Mouse (Mus musculus): ENCODE measurements around the gene Runx2.

Runx2 gene

GRCm38 (mm10) chr17:44623271-44623670 is 191.3 kb downstream of the Runx2 start:
- DNase-seq (ENCODE audit: low spot score in 2 of 2): no peak

GRCm38 (mm10) chr17:44620456-44620855 is 194.1 kb downstream of the Runx2 start:
- no peak for DNase-seq (ENCODE audit: low spot score in 2 of 2)

- DNase-seq (ENCODE audit: low spot score in 2 of 2): no peak
Observed at GRCm38 (mm10) chr17:44618691-44619090, 195.9 kb downstream of the Runx2 start.

- DNase-seq (ENCODE audit: low spot score in 2 of 2): no peak
Observed at GRCm38 (mm10) chr17:44618175-44618574, 196.4 kb downstream of the Runx2 start.

GRCm38 (mm10) chr17:44617741-44618140 is 196.9 kb downstream of the Runx2 start:
- DNase-seq (ENCODE audit: low spot score in 2 of 2): no peak

- DNase-seq (ENCODE audit: low spot score in 2 of 2): no peak
Observed at GRCm38 (mm10) chr17:44613716-44614715, 200.6 kb downstream of the Runx2 start.

GRCm38 (mm10) chr17:44612641-44613040 is 202.0 kb downstream of the Runx2 start:
- DNase-seq (ENCODE audit: low spot score in 2 of 2): no peak

GRCm38 (mm10) chr17:44612002-44612401 is 202.6 kb downstream of the Runx2 start:
- no peak for DNase-seq (ENCODE audit: low spot score in 2 of 2)

- DNase-seq (ENCODE audit: low spot score in 2 of 2): no peak
Observed at GRCm38 (mm10) chr17:44611543-44611942, 203.1 kb downstream of the Runx2 start.

GRCm38 (mm10) chr17:44610828-44611227 is 203.8 kb downstream of the Runx2 start:
- DNase-seq (ENCODE audit: low spot score in 2 of 2): no peak

GRCm38 (mm10) chr17:44609897-44610641 is 204.5 kb downstream of the Runx2 start:
- no peak for DNase-seq (ENCODE audit: low spot score in 2 of 2)

- no peak for DNase-seq (ENCODE audit: low spot score in 2 of 2)
Observed at GRCm38 (mm10) chr17:44609356-44609755, 205.2 kb downstream of the Runx2 start.

GRCm38 (mm10) chr17:44608907-44609306 is 205.7 kb downstream of the Runx2 start:
- no peak for DNase-seq (ENCODE audit: low spot score in 2 of 2)

GRCm38 (mm10) chr17:44607383-44607782 is 207.2 kb downstream of the Runx2 start:
- no peak for DNase-seq (ENCODE audit: low spot score in 2 of 2)

- no peak for DNase-seq (ENCODE audit: low spot score in 2 of 2)
Observed at GRCm38 (mm10) chr17:44606245-44606644, 208.4 kb downstream of the Runx2 start.

GRCm38 (mm10) chr17:44605749-44606148 is 208.8 kb downstream of the Runx2 start:
- no peak for DNase-seq (ENCODE audit: low spot score in 2 of 2)

- no peak for DNase-seq (ENCODE audit: low spot score in 2 of 2)
Observed at GRCm38 (mm10) chr17:44603170-44603569, 211.4 kb downstream of the Runx2 start.

GRCm38 (mm10) chr17:44601317-44602021 is 213.1 kb downstream of the Runx2 start:
- no peak for DNase-seq (ENCODE audit: low spot score in 2 of 2)

- DNase-seq (ENCODE audit: low spot score in 2 of 2): no peak
Observed at GRCm38 (mm10) chr17:44599856-44600255, 214.7 kb downstream of the Runx2 start.

GRCm38 (mm10) chr17:44599132-44599531 is 215.5 kb downstream of the Runx2 start:
- DNase-seq (ENCODE audit: low spot score in 2 of 2): no peak

- no peak for DNase-seq (ENCODE audit: low spot score in 2 of 2)
Observed at GRCm38 (mm10) chr17:44597918-44598504, 216.6 kb downstream of the Runx2 start.

GRCm38 (mm10) chr17:44592737-44593090 is 221.9 kb downstream of the Runx2 start:
- no peak for DNase-seq (ENCODE audit: low spot score in 2 of 2)
